Mouse (Mus musculus) kidney, postnatal 0 days (tissue): ENCODE results near the gene Cox6a1. TPM values are rescaled to one million over a fixed set of nuclear protein-coding genes. Genes with fewer than 3 reads are reported as not detected.
A peak's percentile ranks its signal among the peaks of the same experiment; 100 is the strongest.
"Not testable (repeated sequence)": the region's sequence is repeated elsewhere in the genome, so short reads cannot be mapped to it uniquely, and the experiment has no call there.

Experiments
- ATAC-seq: fragments of 200-750 bp; cut with Nextera tagmentation; replicated peaks from 2 replicates; pipeline ENCODE4 v1.8.0; 2017; ENCODE audit warnings: low read depth, moderate number of reproducible peaks, moderate TSS enrichment, moderate library complexity; ENCODE audit not compliant: low FRiP score
- DNase-seq: peaks from one replicate; pipeline ENCODE4 v3.0.0-alpha.2; 2016; ENCODE audit warnings: low spot score
- H3K27ac ChIP-seq: fragments of 300-500 bp; sonication (generic); 2 replicates; pipeline ENCODE4 v1.5.1; 2014; ENCODE audit warnings: mild to moderate bottlenecking
- H3K27me3 ChIP-seq: fragments of 300-500 bp; sonication (generic); 2 replicates; pipeline ENCODE4 v1.6.1; 2014; ENCODE audit warnings: low read length, mixed read lengths; ENCODE audit not compliant: insufficient read depth
- H3K36me3 ChIP-seq: fragments of 300-500 bp; sonication (generic); 2 replicates; pipeline ENCODE4 v1.6.1; 2014; ENCODE audit warnings: low read length, mixed read lengths; ENCODE audit not compliant: insufficient read depth
- H3K4me1 ChIP-seq: fragments of 300-500 bp; sonication (generic); replicated peaks from 2 replicates; pipeline ENCODE4 v1.6.1; 2014; ENCODE audit warnings: antibody characterized with exemption, low read length, mixed read lengths; ENCODE audit not compliant: insufficient read depth
- H3K4me2 ChIP-seq: fragments of 300-500 bp; sonication (generic); 2 replicates; pipeline ENCODE4 v1.6.1; 2014; ENCODE audit warnings: mild to moderate bottlenecking, low read length, moderate library complexity, mixed read lengths
- H3K4me3 ChIP-seq: fragments of 300-500 bp; sonication (generic); replicated peaks from 2 replicates; pipeline ENCODE4 v1.5.1; 2014; ENCODE audit warnings: low read depth, low read length
- H3K9ac ChIP-seq: fragments of 300-500 bp; sonication (generic); 2 replicates; pipeline ENCODE4 v1.6.1; 2014; ENCODE audit warnings: low read depth, low read length
- H3K9me3 ChIP-seq: fragments of 300-500 bp; sonication (generic); replicated peaks from 2 replicates; pipeline ENCODE4 v1.6.1; 2016; ENCODE audit warnings: low read length, inconsistent platforms, mixed read lengths
- CTCF ChIP-seq: IDR thresholded peaks from 2 replicates; pipeline ENCODE4 v1.5.1; 2016; ENCODE audit warnings: antibody characterized with exemption, low read depth, mild to moderate bottlenecking, moderate library complexity
- WGBS: fragments of 180-500 bp; shearing (Covaris S2); extraction: QIAGEN DNeasy Blood & Tissue Kit; methylation state at CpG from one replicate; pipeline ENCODE4 v1.1.7; 2014; 5-methylcytosine and 5-hydroxymethylcytosine counted together
- polyA plus RNA-seq: library from polyadenylated mRNA; unstranded; fragments of >200 nt; fragmentation: Nextera tagmentation; extraction: Ambion mirVana; gene quantifications from 2 replicates; pipeline ENCODE4 v1.2.1, GENCODE M21; 2015

Gene Cox6a1
- polyA plus RNA-seq, 1 experiment from 2014 or later, result 1,635 TPM

- 49% methylated on average over 10 of the region's 10 CpGs for WGBS
- Histone ChIP-seq H3K9ac (no peak overlapping the region), H3K36me3 (no peaks in the 10 kb centered on the region), H3K4me2 (no peak overlapping the region), H3K9me3 (no peaks in the 10 kb centered on the region), H3K27me3 (no peaks in the 10 kb centered on the region), H3K27ac (no peak overlapping the region), H3K4me1 (peaks cover 11% of the 10 kb centered on the region; the same call in 1 of the 2 replicates), H3K4me3 (no peak overlapping the region)
- no peak for TF ChIP-seq CTCF
- no peak for DNase-seq
- ATAC-seq, result no peak
Observed at GRCm38 (mm10) chr5:115312816-115313667, 35.7 kb downstream of the Cox6a1 start.

GRCm38 (mm10) chr5:115312354-115312753 lies 36.4 kb downstream of the Cox6a1 start:
- TF ChIP-seq CTCF, result no peak
- Histone ChIP-seq H3K9ac (no peak overlapping the region), H3K36me3 (no peaks in the 10 kb centered on the region), H3K9me3 (no peaks in the 10 kb centered on the region), H3K4me3 (no peak overlapping the region), H3K4me1 (peaks cover 4% of the 10 kb centered on the region; the same call in 1 of the 2 replicates), H3K4me2 (no peak overlapping the region), H3K27me3 (no peaks in the 10 kb centered on the region), H3K27ac (no peak overlapping the region)
- DNase-seq (no peak), ATAC-seq (no peak)
- 88% methylated on average over 4 of the region's 4 CpGs for WGBS

- not testable (repeated sequence) for H3K4me3 ChIP-seq
Observed at GRCm38 (mm10) chr5:115302190-115302589, 46.6 kb downstream of the Cox6a1 start.

GRCm38 (mm10) chr5:115301615-115302014 lies 47.2 kb downstream of the Cox6a1 start:
- Histone ChIP-seq H3K9ac (peak overlapping the region; percentile 49), H3K4me2 (peak overlapping the region; percentile 62), H3K27ac (peak overlapping the region; percentile 54), H3K9me3 (no peaks in the 10 kb centered on the region), H3K36me3 (peaks cover 15% of the 10 kb centered on the region), H3K4me3 (peak overlapping the region; percentile 79), H3K27me3 (no peaks in the 10 kb centered on the region), H3K4me1 (peaks cover 13% of the 10 kb centered on the region; the same call in 1 of the 2 replicates)
- no peak for DNase-seq
- TF ChIP-seq CTCF, result no peak
- ATAC-seq, result no peak
- WGBS, result 16% methylated on average over 13 of the region's 13 CpGs

More at GRCm38 (mm10) chr5:115302190-115302589, 46.6 kb downstream of the Cox6a1 start:
- H3K9me3 ChIP-seq, ATAC-seq, H3K9ac ChIP-seq, H3K4me2 ChIP-seq, DNase-seq, H3K36me3 ChIP-seq, H3K27ac ChIP-seq, H3K27me3 ChIP-seq: not testable (repeated sequence)
- 74% methylated on average over 3 of the region's 7 CpGs for WGBS
- peaks cover 13% of the 10 kb centered on the region; the same call in 1 of the 2 replicates for H3K4me1 ChIP-seq

- peaks cover 13% of the 10 kb centered on the region; the same call in 1 of the 2 replicates for H3K4me1 ChIP-seq
- ATAC-seq, result peak; percentile 98
Observed at GRCm38 (mm10) chr5:115300792-115301614, 47.8 kb downstream of the Cox6a1 start, which contains the start of gene Dynll1. Gene Dynll1, minus strand, starts transcription at chr5:115300999.

More at GRCm38 (mm10) chr5:115300792-115301614, 47.8 kb downstream of the Cox6a1 start, which contains the start of gene Dynll1:
- H3K4me3 ChIP-seq, result peak within 1 kb of the TSS; percentile 79
- under 1% methylated on average over 59 of the region's 66 CpGs for WGBS
- H3K9me3 ChIP-seq, result no peaks in the 10 kb centered on the region
- peak; percentile 98 for DNase-seq
- peak within 1 kb of the TSS; percentile 84 for H3K9ac ChIP-seq
- peak within 1 kb of the TSS; percentile 95 for H3K27ac ChIP-seq
- peak within 1 kb of the TSS; percentile 70 for H3K4me2 ChIP-seq
- H3K27me3 ChIP-seq, result no peaks in the 10 kb centered on the region
- TF ChIP-seq CTCF, result peak; percentile 36
- peaks cover 21% of the 10 kb centered on the region for H3K36me3 ChIP-seq
